Mouse (Mus musculus) telencephalon, adult 2 months (tissue): ENCODE measurements around the gene Bcl10.
"Not testable (repeated sequence)": the region's sequence is repeated elsewhere in the genome, so short reads cannot be mapped to it uniquely, and the experiment has no call there.

ENCODE experiments used
- DNase-seq: peaks from one replicate; pipeline ENCODE4 v3.0.0-alpha.2; 2011; ENCODE audit warnings: low read depth, low spot score

Gene Bcl10

GRCm38 (mm10) chr3:145922019-145922854 lies at the start of gene Bcl10:
Bcl10 (plus strand) TSS chr3:145922804.
- no peak for DNase-seq

- no peak for DNase-seq
These were observed 49.3 kb upstream of the Bcl10 start for GRCm38 (mm10) chr3:145873271-145873670.

- no peak for DNase-seq
These were observed 48.5 kb upstream of the Bcl10 start for GRCm38 (mm10) chr3:145874126-145874525.

DNA sequence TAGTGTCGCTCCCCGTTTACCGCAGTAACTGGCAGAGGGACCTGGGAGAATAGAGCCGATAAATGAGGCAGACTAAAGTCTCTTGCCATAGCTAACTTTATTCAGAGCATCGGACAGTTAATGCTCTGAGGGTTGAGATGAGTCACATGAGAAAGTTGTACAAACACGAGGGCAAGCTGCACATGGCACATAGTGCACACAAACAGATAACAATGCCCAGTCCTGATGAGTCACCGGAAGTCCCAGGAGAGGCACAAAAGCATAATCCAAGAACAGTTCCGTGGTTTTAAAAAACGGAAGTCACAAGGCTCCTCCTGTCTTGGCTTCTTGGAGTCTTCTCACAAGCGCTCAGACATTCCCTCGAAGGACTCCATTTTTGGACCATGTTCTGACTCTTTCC lies 46.5 kb upstream of the Bcl10 start:
- no peak for DNase-seq

DNA sequence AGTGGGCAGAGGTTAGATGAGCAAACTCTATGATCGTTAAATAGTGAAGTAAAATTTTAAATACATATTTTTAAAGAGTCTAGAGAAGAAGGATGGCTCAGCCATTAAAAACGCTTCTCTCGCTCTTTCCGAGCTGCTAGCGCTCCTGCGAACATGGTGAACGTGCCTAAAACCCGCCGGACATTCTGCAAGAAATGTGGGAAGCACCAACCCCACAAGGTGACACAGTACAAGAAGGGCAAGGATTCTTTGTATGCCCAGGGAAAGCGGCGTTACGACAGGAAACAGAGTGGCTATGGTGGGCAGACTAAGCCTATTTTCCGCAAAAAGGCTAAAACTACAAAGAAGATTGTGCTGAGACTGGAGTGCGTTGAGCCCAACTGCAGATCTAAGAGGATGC lies 43.7 kb upstream of the Bcl10 start:
- DNase-seq: not testable (repeated sequence)

- DNase-seq: no peak
These were observed 42.3 kb upstream of the Bcl10 start for GRCm38 (mm10) chr3:145880335-145880734.

DNA sequence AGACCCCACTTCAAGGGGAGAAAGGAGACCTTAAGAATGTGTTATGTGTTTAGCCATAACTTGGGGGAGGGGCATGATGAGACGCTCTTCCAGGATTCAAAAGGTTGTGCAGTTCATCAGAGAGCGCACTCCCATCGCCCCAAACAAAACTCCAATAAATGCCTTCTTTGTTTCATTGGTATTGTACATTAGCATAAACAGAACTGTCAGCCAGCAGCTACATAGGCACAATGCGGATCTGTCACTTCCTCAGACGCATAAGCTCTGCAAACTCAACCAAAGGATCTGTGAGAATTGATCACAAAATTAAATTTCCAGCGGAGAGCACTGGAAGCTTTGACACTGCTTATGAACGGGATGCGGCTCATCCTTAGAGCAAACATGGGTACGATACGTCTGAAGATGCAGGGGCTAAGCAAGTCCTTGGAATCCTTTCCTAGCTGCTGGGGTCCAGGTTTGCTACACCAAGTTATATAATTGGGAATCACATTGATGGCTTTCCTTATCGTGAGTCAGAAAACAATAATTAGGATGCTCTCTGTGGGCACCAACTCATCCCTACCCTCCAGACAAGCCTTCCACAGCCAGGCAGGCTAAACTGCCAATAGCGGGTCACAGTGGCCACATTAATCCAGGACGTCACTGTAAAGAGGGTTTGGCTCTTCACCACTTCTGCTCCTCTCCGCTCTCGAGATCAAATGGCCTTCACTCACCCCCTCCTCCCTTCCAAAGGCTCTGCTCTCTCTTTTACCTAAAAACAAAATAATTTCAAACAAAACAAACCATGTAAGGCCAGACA lies 40.3 kb upstream of the Bcl10 start:
- DNase-seq: no peak

DNA sequence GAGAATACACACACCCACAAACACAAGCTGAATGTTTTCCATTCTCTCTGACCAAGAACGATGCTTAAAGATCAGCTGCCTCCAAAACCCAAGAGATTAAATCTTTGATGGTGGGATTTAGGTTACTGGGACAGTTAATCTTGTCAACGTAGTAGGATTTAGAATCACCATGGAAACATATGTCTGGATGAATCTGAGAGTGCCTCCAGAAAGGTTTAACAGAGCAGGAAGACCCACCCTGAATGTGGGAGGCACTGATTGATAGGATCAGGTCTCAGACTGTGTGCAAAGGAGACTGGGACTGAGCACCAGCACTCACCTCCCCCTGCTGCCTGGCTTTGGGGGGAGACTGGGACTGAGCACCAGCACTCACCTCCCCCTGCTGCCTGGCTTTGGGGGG lies 39.4 kb upstream of the Bcl10 start:
- DNase-seq: no peak

GRCm38 (mm10) chr3:145885376-145885775 lies 37.2 kb upstream of the Bcl10 start:
- no peak for DNase-seq

DNA sequence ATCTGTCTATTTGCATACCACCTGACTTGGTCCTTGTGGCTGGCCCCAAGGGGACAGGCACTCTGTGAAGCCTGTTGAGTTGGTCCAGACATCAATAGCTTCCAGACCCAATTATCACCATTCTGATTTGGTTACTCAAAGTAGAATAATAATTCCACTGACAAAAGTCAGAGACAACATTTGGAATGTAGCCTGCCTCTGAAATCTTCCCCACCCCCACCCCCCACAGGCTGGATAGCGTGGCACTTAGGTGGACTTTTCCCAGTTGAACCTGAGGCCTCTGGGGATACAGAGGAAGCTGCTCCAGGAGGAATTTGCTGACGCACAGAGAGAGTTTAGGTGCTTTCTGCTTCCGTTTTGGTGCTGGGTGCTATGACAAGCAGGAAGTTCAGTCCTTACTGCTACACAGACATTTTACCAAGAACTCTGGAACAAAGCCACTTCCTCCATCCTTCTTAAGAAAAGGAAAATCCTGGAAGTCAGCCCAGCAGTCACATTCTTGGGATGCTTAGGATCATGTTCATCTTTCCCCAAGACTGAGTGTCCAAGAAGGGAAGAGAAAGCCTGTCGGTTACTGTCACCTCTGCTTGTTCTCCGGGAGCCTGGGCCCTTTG lies 36.6 kb upstream of the Bcl10 start:
- DNase-seq: no peak

- no peak for DNase-seq
These were observed 35.1 kb upstream of the Bcl10 start for GRCm38 (mm10) chr3:145887430-145887971.

DNA sequence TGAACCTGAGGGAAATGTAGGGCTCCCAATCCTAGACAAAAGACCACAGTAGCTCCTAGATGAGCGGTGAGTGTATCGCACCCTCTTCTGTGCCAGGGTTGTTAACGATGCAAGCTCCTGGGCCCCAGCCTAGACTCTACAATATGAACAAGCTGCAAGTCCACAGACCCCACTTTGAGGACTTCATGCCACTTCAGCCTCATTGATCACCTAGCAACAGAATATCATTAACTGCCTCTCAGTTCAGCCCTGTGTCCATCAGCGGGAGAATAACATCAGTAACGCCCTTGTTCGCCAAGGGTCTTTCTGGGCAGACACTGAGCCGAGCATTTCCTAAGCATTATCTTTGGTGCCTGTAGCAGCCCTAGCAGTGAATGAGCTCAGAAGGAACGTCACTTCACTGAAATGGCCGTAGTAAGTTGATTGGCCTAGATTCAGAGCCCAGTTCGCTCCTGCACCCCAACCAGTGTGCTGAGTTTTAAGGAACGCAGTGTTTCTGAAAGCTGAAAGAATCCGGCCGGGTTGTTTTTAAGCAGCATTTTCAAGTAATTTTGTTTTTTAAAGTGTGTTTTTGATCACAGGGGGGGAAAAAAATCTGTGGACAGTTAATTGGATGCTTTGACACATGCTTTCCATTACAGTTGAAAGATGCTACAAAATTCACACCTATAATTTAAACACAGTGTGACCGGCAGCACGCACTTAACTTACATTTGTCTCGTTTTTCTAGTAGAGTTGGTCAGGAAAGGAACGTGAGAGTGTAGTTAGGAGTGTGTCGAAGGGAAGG lies 32.1 kb upstream of the Bcl10 start:
- no peak for DNase-seq

DNA sequence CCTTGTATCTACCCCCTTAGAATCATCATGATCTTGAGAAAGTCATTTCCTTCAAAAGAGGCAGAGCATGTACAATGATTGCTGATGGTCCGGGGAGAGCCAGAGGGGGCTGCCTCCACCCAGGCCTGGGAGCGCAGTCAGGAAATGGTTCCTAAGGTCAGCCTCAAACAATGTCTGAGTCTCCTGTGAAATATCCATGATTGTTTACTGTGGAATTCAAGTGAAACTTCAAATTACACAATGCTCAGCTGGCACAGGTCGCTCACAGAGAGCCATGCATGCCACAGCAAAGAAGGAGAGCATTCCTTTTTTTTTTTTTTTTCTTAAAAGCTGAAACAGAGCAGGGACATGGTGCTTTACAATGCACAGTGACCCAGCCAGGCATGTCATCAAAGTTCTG lies 30.2 kb upstream of the Bcl10 start:
- DNase-seq: no peak

GRCm38 (mm10) chr3:145894131-145894530 lies 28.5 kb upstream of the Bcl10 start:
- no peak for DNase-seq

DNA sequence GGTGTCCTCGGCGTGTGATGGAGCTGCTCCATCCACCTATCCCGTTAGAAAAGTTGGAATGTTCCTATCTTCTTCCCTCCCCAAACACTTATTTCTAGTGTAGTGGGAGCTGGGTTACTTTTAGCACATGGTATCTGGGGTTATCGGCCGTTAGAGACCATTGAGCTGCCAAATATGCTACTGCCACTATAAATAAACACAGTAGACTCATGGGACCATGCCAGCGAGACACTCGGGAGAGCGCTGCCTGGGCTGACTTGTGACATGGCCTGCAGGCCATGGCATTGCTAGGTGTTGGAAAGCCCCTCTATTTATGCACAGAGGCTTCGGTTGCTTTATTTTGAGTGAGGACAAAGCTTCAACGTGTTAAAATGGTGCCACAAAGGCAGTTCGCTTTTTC lies 24.9 kb upstream of the Bcl10 start:
- no peak for DNase-seq

DNA sequence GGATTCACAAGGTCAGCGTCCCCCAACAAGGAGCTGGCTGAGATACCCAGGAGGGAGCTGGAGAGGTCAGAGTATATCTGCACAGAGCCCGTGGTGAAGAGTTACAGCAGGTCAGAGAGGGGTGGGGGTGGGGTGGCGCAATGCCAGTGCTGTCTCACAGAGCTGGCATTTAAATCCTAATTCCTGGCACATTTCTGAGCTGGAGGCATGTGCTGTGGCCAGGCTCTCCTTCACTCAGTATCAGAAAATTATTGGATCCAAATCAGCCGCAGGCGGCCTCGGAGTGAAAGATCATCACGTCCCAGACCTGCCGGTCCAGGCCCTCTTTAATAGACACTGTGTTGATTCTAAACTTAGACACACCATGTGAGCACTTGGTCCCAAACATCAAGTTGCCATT lies 22.8 kb upstream of the Bcl10 start:
- no peak for DNase-seq

GRCm38 (mm10) chr3:145903530-145903929 lies 19.1 kb upstream of the Bcl10 start:
- DNase-seq: no peak

GRCm38 (mm10) chr3:145904850-145905776 lies 17.5 kb upstream of the Bcl10 start:
- no peak for DNase-seq

DNA sequence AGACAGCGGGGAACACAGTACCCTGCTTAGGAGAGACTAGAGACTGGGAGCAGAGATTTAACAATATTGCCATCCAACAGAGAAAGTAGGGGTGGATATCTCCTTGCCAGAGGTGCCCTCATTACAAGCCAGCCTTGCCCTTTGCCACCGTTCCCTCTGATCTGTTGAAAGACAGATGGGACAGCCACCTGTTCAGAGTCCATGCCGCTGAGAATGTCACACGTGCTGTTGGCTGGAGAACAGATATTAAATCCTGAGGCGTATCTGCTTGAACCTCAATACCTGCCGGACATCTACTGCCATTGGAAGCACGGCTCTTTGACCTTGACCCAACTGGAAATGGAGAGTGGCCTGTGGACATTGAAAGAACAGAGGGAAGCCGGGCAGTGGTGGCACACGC lies 16.0 kb upstream of the Bcl10 start:
- no peak for DNase-seq

DNA sequence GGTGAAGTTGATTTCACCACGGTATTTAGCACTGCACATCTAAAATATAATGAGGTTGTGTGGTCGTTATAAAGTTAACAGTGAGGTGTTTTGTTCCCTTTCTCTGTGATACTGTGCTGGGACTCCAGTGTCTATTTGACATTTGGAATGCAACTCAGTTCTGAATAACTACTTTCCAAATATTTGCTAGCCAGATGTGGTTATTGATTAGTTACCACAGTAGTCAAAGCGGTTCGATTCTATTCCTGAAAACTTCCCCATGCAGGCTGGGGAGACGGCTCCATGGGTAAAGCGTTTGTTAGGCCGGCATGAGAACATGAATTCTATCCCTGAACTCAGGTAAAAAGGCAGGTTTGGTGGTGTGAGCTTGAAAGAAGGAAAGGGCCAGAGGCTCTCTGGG lies 10.1 kb upstream of the Bcl10 start:
- DNase-seq: no peak
